Mouse (Mus musculus): Measurements from ENCODE around the gene Nckipsd. TPM values are rescaled to one million over a fixed set of nuclear protein-coding genes. Genes with fewer than 3 reads are reported as not detected.

The Nckipsd gene
- total and polyA plus RNA-seq, 3 experiments = 7.8 to 16.8 (median 8.9) TPM

GRCm38 (mm10) chr9:108795281-108795680, 12.9 kb upstream of the Nckipsd start:
- DNase-seq = no peak
- Histone ChIP-seq H3K4me3 (no peak overlapping the region), H3K36me3 (ENCODE audit: control insufficient read depth, insufficient read depth, low read length) (peaks cover 19% of the 10 kb centered on the region), H3K27ac (peak overlapping the region; percentile 48), H3K4me1 (ENCODE audit: control insufficient read depth, insufficient read depth, low read length) (peaks cover 15% of the 10 kb centered on the region), H3K27me3 (ENCODE audit: control insufficient read depth, insufficient read depth, low read length) (no peaks in the 10 kb centered on the region), H3K79me2 (replicated peaks; ENCODE audit: control insufficient read depth, insufficient read depth, low read length) (peaks cover 8% of the 10 kb centered on the region), H3K9ac (ENCODE audit: low read depth, low read length) (no peak overlapping the region)
- TF ChIP-seq EP300 (IDR thresholded peaks at IDR 0.05; ENCODE audit: insufficient read depth, low read depth, low read length) (no peak), CTCF (IDR thresholded peaks at IDR 0.05) (no peak), POLR2A (IDR thresholded peaks at IDR 0.05; ENCODE audit: insufficient read depth, low read depth, low read length) (no peak)
- 37% methylated on average over 2 of the region's 2 CpGs for WGBS
- intact Hi-C loops (cut with DNase I) = no loop called here

GRCm38 (mm10) chr9:108795762-108796161, 12.4 kb upstream of the Nckipsd start:
- peak; percentile 65 to 70 for DNase-seq
- TF ChIP-seq POLR2A (IDR thresholded peaks at IDR 0.05; ENCODE audit: insufficient read depth, low read depth, low read length) = no peak
- TF ChIP-seq EP300 (IDR thresholded peaks at IDR 0.05; ENCODE audit: insufficient read depth, low read depth, low read length) = no peak
- no peak for TF ChIP-seq CTCF (IDR thresholded peaks at IDR 0.05)
- no peak overlapping the region for H3K9ac ChIP-seq (ENCODE audit: low read depth, low read length)
- 20% methylated on average over 11 of the region's 11 CpGs for WGBS
- intact Hi-C loops (cut with DNase I) = no loop called here
- peak overlapping the region; percentile 48 for H3K27ac ChIP-seq
- no peaks in the 10 kb centered on the region for H3K27me3 ChIP-seq (ENCODE audit: control insufficient read depth, insufficient read depth, low read length)
- H3K4me3 ChIP-seq = no peak overlapping the region
- H3K79me2 ChIP-seq (replicated peaks; ENCODE audit: control insufficient read depth, insufficient read depth, low read length) = peaks cover 6% of the 10 kb centered on the region
- H3K4me1 ChIP-seq (ENCODE audit: control insufficient read depth, insufficient read depth, low read length) = peaks cover 15% of the 10 kb centered on the region
- H3K36me3 ChIP-seq (ENCODE audit: control insufficient read depth, insufficient read depth, low read length) = peaks cover 16% of the 10 kb centered on the region

GRCm38 (mm10) chr9:108796351-108796981, 11.7 kb upstream of the Nckipsd start:
- no peak for DNase-seq
- peaks cover 6% of the 10 kb centered on the region for H3K79me2 ChIP-seq (replicated peaks; ENCODE audit: control insufficient read depth, insufficient read depth, low read length)
- WGBS = 57% methylated on average over 4 of the region's 4 CpGs
- H3K27me3 ChIP-seq (ENCODE audit: control insufficient read depth, insufficient read depth, low read length) = no peaks in the 10 kb centered on the region
- H3K36me3 ChIP-seq (ENCODE audit: control insufficient read depth, insufficient read depth, low read length) = peaks cover 16% of the 10 kb centered on the region
- no peak overlapping the region for H3K9ac ChIP-seq (ENCODE audit: low read depth, low read length)
- no peak for TF ChIP-seq CTCF (IDR thresholded peaks at IDR 0.05)
- H3K4me1 ChIP-seq (ENCODE audit: control insufficient read depth, insufficient read depth, low read length) = peaks cover 14% of the 10 kb centered on the region
- intact Hi-C loops (cut with DNase I) = no loop called here
- H3K27ac ChIP-seq = peak overlapping the region; percentile 48
- H3K4me3 ChIP-seq = no peak overlapping the region

- Histone ChIP-seq H3K9ac (ENCODE audit: low read depth, low read length) (no peak overlapping the region), H3K27me3 (ENCODE audit: control insufficient read depth, insufficient read depth, low read length) (no peaks in the 10 kb centered on the region), H3K36me3 (ENCODE audit: control insufficient read depth, insufficient read depth, low read length) (peaks cover 16% of the 10 kb centered on the region), H3K4me3 (no peak overlapping the region), H3K79me2 (replicated peaks; ENCODE audit: control insufficient read depth, insufficient read depth, low read length) (peaks cover 3% of the 10 kb centered on the region; the same call in 1 of the 2 replicates), H3K27ac (no peak overlapping the region), H3K4me1 (ENCODE audit: control insufficient read depth, insufficient read depth, low read length) (peaks cover 11% of the 10 kb centered on the region)
- 87% methylated on average over 7 of the region's 7 CpGs for WGBS
- TF ChIP-seq CTCF (IDR thresholded peaks at IDR 0.05) (no peak), POLR2A (IDR thresholded peaks at IDR 0.05; ENCODE audit: insufficient read depth, low read depth, low read length) (no peak), EP300 (IDR thresholded peaks at IDR 0.05; ENCODE audit: insufficient read depth, low read depth, low read length) (no peak)
- no peak for DNase-seq
- intact Hi-C loops (cut with DNase I) = no loop called here
Observed at GRCm38 (mm10) chr9:108797477-108797876, 10.7 kb upstream of the Nckipsd start.

- WGBS = 69% methylated on average over 5 of the region's 5 CpGs
- Histone ChIP-seq H3K9ac (ENCODE audit: low read depth, low read length) (no peak overlapping the region), H3K79me2 (replicated peaks; ENCODE audit: control insufficient read depth, insufficient read depth, low read length) (peaks cover 3% of the 10 kb centered on the region; the same call in 1 of the 2 replicates), H3K36me3 (ENCODE audit: control insufficient read depth, insufficient read depth, low read length) (peaks cover 13% of the 10 kb centered on the region), H3K27me3 (ENCODE audit: control insufficient read depth, insufficient read depth, low read length) (no peaks in the 10 kb centered on the region), H3K4me1 (ENCODE audit: control insufficient read depth, insufficient read depth, low read length) (peaks cover 6% of the 10 kb centered on the region), H3K4me3 (no peak overlapping the region), H3K27ac (no peak overlapping the region)
- intact Hi-C loops (cut with DNase I) = no loop called here
- TF ChIP-seq EP300 (IDR thresholded peaks at IDR 0.05; ENCODE audit: insufficient read depth, low read depth, low read length) = no peak
- no peak for TF ChIP-seq CTCF (IDR thresholded peaks at IDR 0.05)
- no peak for TF ChIP-seq POLR2A (IDR thresholded peaks at IDR 0.05; ENCODE audit: insufficient read depth, low read depth, low read length)
- DNase-seq = no peak
Observed at GRCm38 (mm10) chr9:108798508-108799075, 9.6 kb upstream of the Nckipsd start.

- intact Hi-C loops (cut with DNase I) = no loop called here
- Histone ChIP-seq H3K27me3 (ENCODE audit: control insufficient read depth, insufficient read depth, low read length) (no peaks in the 10 kb centered on the region), H3K9ac (ENCODE audit: low read depth, low read length) (no peak overlapping the region), H3K79me2 (replicated peaks; ENCODE audit: control insufficient read depth, insufficient read depth, low read length) (peaks cover 3% of the 10 kb centered on the region; the same call in 1 of the 2 replicates), H3K4me3 (no peak overlapping the region), H3K27ac (no peak overlapping the region), H3K36me3 (ENCODE audit: control insufficient read depth, insufficient read depth, low read length) (peaks cover 13% of the 10 kb centered on the region), H3K4me1 (ENCODE audit: control insufficient read depth, insufficient read depth, low read length) (peaks cover 6% of the 10 kb centered on the region)
- WGBS = 78% methylated on average over 3 of the region's 3 CpGs
- DNase-seq = peak in 1 of 2 experiments; percentile 11
- TF ChIP-seq EP300 (IDR thresholded peaks at IDR 0.05; ENCODE audit: insufficient read depth, low read depth, low read length) (no peak), POLR2A (IDR thresholded peaks at IDR 0.05; ENCODE audit: insufficient read depth, low read depth, low read length) (no peak), CTCF (IDR thresholded peaks at IDR 0.05) (no peak)
Observed at GRCm38 (mm10) chr9:108799564-108799963, 8.6 kb upstream of the Nckipsd start.

Measured in heart, adult 2 months (tissue).